Mouse (Mus musculus) mouse embryonic stem cell (cell line): Measurements from ENCODE around the gene Ufm1.

Source experiments
- in situ Hi-C, 2 experiments: fragments of 300-500 bp; cut with MboI; formaldehyde crosslinking; loops; 1 replicate in 1 of 2; 3 replicates in 1 of 2; pipeline ENCODE4 v1.14.3; 2019 to 2020; ENCODE audit warnings: low sequenced_read_pairs in 2 of 2, low pct_unique_long_range_greater_than_20kb in 1 of 2, mixed read lengths in 1 of 2; ENCODE audit not compliant: unreplicated experiment in 1 of 2

The Ufm1 gene

GRCm38 (mm10) chr3:53863383-53864220, at the start of gene Ufm1:
Gene Ufm1, minus strand, starts transcription at chr3:53863830.
- in situ Hi-C loops = no loop called here

- in situ Hi-C loops = no loop called here
Measured at GRCm38 (mm10) chr3:53890619-53891540, 27.2 kb upstream of the Ufm1 start.

- in situ Hi-C loops = no loop called here
Measured at GRCm38 (mm10) chr3:53871596-53871995, 8.0 kb upstream of the Ufm1 start.

GRCm38 (mm10) chr3:53870482-53870881, 6.9 kb upstream of the Ufm1 start:
- in situ Hi-C loops = no loop called here

- in situ Hi-C loops = no loop called here
Measured at GRCm38 (mm10) chr3:53869263-53869662, 5.6 kb upstream of the Ufm1 start.

GRCm38 (mm10) chr3:53868212-53868611, 4.6 kb upstream of the Ufm1 start:
- in situ Hi-C loops = no loop called here

GRCm38 (mm10) chr3:53854831-53855230, 8.8 kb downstream of the Ufm1 start:
- in situ Hi-C loops = no loop called here

GRCm38 (mm10) chr3:53854261-53854660, 9.4 kb downstream of the Ufm1 start:
- in situ Hi-C loops = no loop called here

GRCm38 (mm10) chr3:53848262-53848661, 15.4 kb downstream of the Ufm1 start:
- in situ Hi-C loops = no loop called here

GRCm38 (mm10) chr3:53847726-53848125, 15.9 kb downstream of the Ufm1 start:
- in situ Hi-C loops = no loop called here

- in situ Hi-C loops = no loop called here
Measured at GRCm38 (mm10) chr3:53846206-53846928, 17.3 kb downstream of the Ufm1 start.

- in situ Hi-C loops = no loop called here
Measured at GRCm38 (mm10) chr3:53844786-53845185, 18.8 kb downstream of the Ufm1 start, which contains the start of gene Gm10985. Gene Gm10985, plus strand, starts transcription at chr3:53845086.

- in situ Hi-C loops = no loop called here
Measured at GRCm38 (mm10) chr3:53834238-53834637, 29.4 kb downstream of the Ufm1 start.

- in situ Hi-C loops = no loop called here
Measured at GRCm38 (mm10) chr3:53813421-53813977, 50.1 kb downstream of the Ufm1 start.
